Mouse (Mus musculus): ENCODE measurements around the gene Gtf2i.
"Not testable (repeated sequence)": the region's sequence is repeated elsewhere in the genome, so short reads cannot be mapped to it uniquely, and the experiment has no call there.

The Gtf2i gene

GRCm38 (mm10) chr5:134314688-134315622 is at the start of gene Gtf2i:
TSS of gene Gtf2i (minus strand) at chr5:134314760.
- peak; percentile 96 to 98 for DNase-seq

- no peak for DNase-seq
Observed at GRCm38 (mm10) chr5:134359101-134359500, 44.5 kb upstream of the Gtf2i start.

- not testable (repeated sequence) for DNase-seq
Observed at GRCm38 (mm10) chr5:134355372-134355771, 40.8 kb upstream of the Gtf2i start.

- no peak for DNase-seq
Observed at GRCm38 (mm10) chr5:134353117-134353516, 38.6 kb upstream of the Gtf2i start.

GRCm38 (mm10) chr5:134352527-134353001 is 38.0 kb upstream of the Gtf2i start:
- no peak for DNase-seq

GRCm38 (mm10) chr5:134350660-134351059 is 36.1 kb upstream of the Gtf2i start:
- peak; percentile 75 for DNase-seq

- peak in 1 of 2 experiments; percentile 42 for DNase-seq
Observed at GRCm38 (mm10) chr5:134347066-134347465, 32.5 kb upstream of the Gtf2i start.

GRCm38 (mm10) chr5:134345449-134345848 is 30.9 kb upstream of the Gtf2i start:
- DNase-seq = peak in 1 of 2 experiments; percentile 67

GRCm38 (mm10) chr5:134344076-134344475 is 29.5 kb upstream of the Gtf2i start:
- no peak for DNase-seq

GRCm38 (mm10) chr5:134343530-134343929 is 29.0 kb upstream of the Gtf2i start:
- DNase-seq = not testable (repeated sequence)

GRCm38 (mm10) chr5:134342503-134343205 is 28.1 kb upstream of the Gtf2i start:
- peak in 1 of 2 experiments; percentile 50 for DNase-seq

- DNase-seq = no peak
Observed at GRCm38 (mm10) chr5:134341721-134342120, 27.2 kb upstream of the Gtf2i start.

- peak; percentile 22 to 56 for DNase-seq
Observed at GRCm38 (mm10) chr5:134341321-134341720, 26.8 kb upstream of the Gtf2i start.

- peak; percentile 46 to 64 for DNase-seq
Observed at GRCm38 (mm10) chr5:134340101-134340522, 25.6 kb upstream of the Gtf2i start.

GRCm38 (mm10) chr5:134337012-134337411 is 22.5 kb upstream of the Gtf2i start:
- DNase-seq = not testable (repeated sequence)

- peak in 1 of 2 experiments; percentile 51 for DNase-seq
Observed at GRCm38 (mm10) chr5:134332743-134333142, 18.2 kb upstream of the Gtf2i start.

GRCm38 (mm10) chr5:134330082-134330481 is 15.5 kb upstream of the Gtf2i start:
- DNase-seq = no peak

GRCm38 (mm10) chr5:134329311-134329710 is 14.8 kb upstream of the Gtf2i start:
- no peak for DNase-seq

GRCm38 (mm10) chr5:134328482-134329001 is 14.0 kb upstream of the Gtf2i start:
- no peak for DNase-seq

GRCm38 (mm10) chr5:134325856-134326566 is 11.5 kb upstream of the Gtf2i start:
- DNase-seq = no peak

GRCm38 (mm10) chr5:134323869-134324268 is 9.3 kb upstream of the Gtf2i start:
- DNase-seq = no peak

- DNase-seq = no peak
Observed at GRCm38 (mm10) chr5:134323311-134323710, 8.8 kb upstream of the Gtf2i start.
